Mouse (Mus musculus): Measurements from ENCODE around the gene Tmcc3.

- TF ChIP-seq CTCF (IDR thresholded peaks at IDR 0.05; ENCODE audit: low read depth, low read length) (no peak), POLR2A (IDR thresholded peaks at IDR 0.05; ENCODE audit: insufficient read depth, low read length) (no peak)
Observed at GRCm38 (mm10) chr10:94282179-94282578, 29.6 kb upstream of the Tmcc3 start.

Measured in ES-Bruce4 (cell line).